Mouse (Mus musculus) large intestine, adult 2 months (tissue): ENCODE results near the gene Rnf8. TPM values are rescaled to one million over a fixed set of nuclear protein-coding genes. Genes with fewer than 3 reads are reported as not detected.
"Not testable (repeated sequence)": the region's sequence is repeated elsewhere in the genome, so short reads cannot be mapped to it uniquely, and the experiment has no call there.

Experiments
- DNase-seq: peaks from one replicate; pipeline ENCODE4 v3.0.0-alpha.2; 2012; ENCODE audit warnings: low read depth, low spot score
- WGBS: fragments of 180-500 bp; shearing (Covaris S2); methylation state at CpG from one replicate; pipeline ENCODE4 v1.1.7; 2018; 5-methylcytosine and 5-hydroxymethylcytosine counted together
- polyA plus RNA-seq: library from polyadenylated mRNA; depleted of rRNA; stranded (reverse); fragments of >200 nt; gene quantifications from 2 replicates; pipeline ENCODE4 v1.2.3, GENCODE M21; 2012; rRNA removed

The Rnf8 gene
- polyA plus RNA-seq, result 18.0 and 18.8 TPM in 2 replicates

GRCm38 (mm10) chr17:29614115-29615023, at the start of gene Rnf8, which contains the start of gene Gm28043:
TSS of gene Rnf8 (plus strand) at chr17:29614790.
TSS of gene Gm28043 (plus strand) at chr17:29614876.
- under 1% methylated on average over 52 of the region's 52 CpGs for WGBS
- DNase-seq, result peak; percentile 81

GRCm38 (mm10) chr17:29565521-29565920, 49.1 kb upstream of the Rnf8 start:
- 96% methylated on average over 5 of the region's 5 CpGs for WGBS
- DNase-seq, result no peak

- 91% methylated on average over 15 of the region's 15 CpGs for WGBS
- no peak for DNase-seq
Observed at GRCm38 (mm10) chr17:29568435-29568834, 46.2 kb upstream of the Rnf8 start.

- WGBS, result 93% methylated on average over 6 of the region's 6 CpGs
- no peak for DNase-seq
Observed at GRCm38 (mm10) chr17:29569831-29570230, 44.8 kb upstream of the Rnf8 start.

GRCm38 (mm10) chr17:29579579-29580126, 34.9 kb upstream of the Rnf8 start:
- peak; percentile 14 for DNase-seq
- WGBS, result 48% methylated on average over 4 of the region's 4 CpGs

- DNase-seq, result no peak
- 91% methylated on average over 5 of the region's 5 CpGs for WGBS
Observed at GRCm38 (mm10) chr17:29583569-29583968, 31.0 kb upstream of the Rnf8 start.

GRCm38 (mm10) chr17:29584306-29584705, 30.3 kb upstream of the Rnf8 start:
- no peak for DNase-seq

GRCm38 (mm10) chr17:29584737-29585136, 29.9 kb upstream of the Rnf8 start:
- 62% methylated on average over 3 of the region's 3 CpGs for WGBS
- DNase-seq, result peak; percentile 8

More at GRCm38 (mm10) chr17:29584306-29584705, 30.3 kb upstream of the Rnf8 start:
- WGBS, result 75% methylated on average over 5 of the region's 5 CpGs

GRCm38 (mm10) chr17:29585446-29585845, 29.1 kb upstream of the Rnf8 start:
- DNase-seq, result no peak
- WGBS, result 82% methylated on average over 6 of the region's 6 CpGs

- DNase-seq, result no peak
- WGBS, result 71% methylated on average over 9 of the region's 9 CpGs
Observed at GRCm38 (mm10) chr17:29586921-29587320, 27.7 kb upstream of the Rnf8 start.

- 76% methylated on average over 11 of the region's 11 CpGs for WGBS
- no peak for DNase-seq
Observed at GRCm38 (mm10) chr17:29589221-29589898, 25.2 kb upstream of the Rnf8 start.

- no peak for DNase-seq
Observed at GRCm38 (mm10) chr17:29595891-29596770, 18.5 kb upstream of the Rnf8 start.

GRCm38 (mm10) chr17:29596771-29597132, 17.8 kb upstream of the Rnf8 start:
- WGBS, result 93% methylated on average over 13 of the region's 13 CpGs
- DNase-seq, result no peak

More at GRCm38 (mm10) chr17:29595891-29596770, 18.5 kb upstream of the Rnf8 start:
- 90% methylated on average over 15 of the region's 15 CpGs for WGBS

GRCm38 (mm10) chr17:29599051-29599450, 15.5 kb upstream of the Rnf8 start:
- WGBS, result 95% methylated on average over 14 of the region's 14 CpGs
- no peak for DNase-seq

- DNase-seq, result no peak
- WGBS, result 65% methylated on average over 8 of the region's 8 CpGs
Observed at GRCm38 (mm10) chr17:29599537-29599936, 15.1 kb upstream of the Rnf8 start.

- DNase-seq, result no peak
- WGBS, result 68% methylated on average over 4 of the region's 4 CpGs
Observed at GRCm38 (mm10) chr17:29601391-29601790, 13.2 kb upstream of the Rnf8 start.

- peak; percentile 44 for DNase-seq
- WGBS, result 12% methylated on average over 6 of the region's 6 CpGs
Observed at GRCm38 (mm10) chr17:29603283-29603682, 11.3 kb upstream of the Rnf8 start.

- WGBS, result 81% methylated on average over 5 of the region's 5 CpGs
Observed at GRCm38 (mm10) chr17:29613453-29613852, 1.1 kb upstream of the Rnf8 start.

GRCm38 (mm10) chr17:29615024-29615551, 498 bp downstream of the Rnf8 start:
- under 1% methylated on average over 41 of the region's 43 CpGs for WGBS
- no peak for DNase-seq

More at GRCm38 (mm10) chr17:29613453-29613852, 1.1 kb upstream of the Rnf8 start:
- DNase-seq, result not testable (repeated sequence)
